ENCODE assay signal across 19 mouse cellular contexts in the genomic region with DNA sequence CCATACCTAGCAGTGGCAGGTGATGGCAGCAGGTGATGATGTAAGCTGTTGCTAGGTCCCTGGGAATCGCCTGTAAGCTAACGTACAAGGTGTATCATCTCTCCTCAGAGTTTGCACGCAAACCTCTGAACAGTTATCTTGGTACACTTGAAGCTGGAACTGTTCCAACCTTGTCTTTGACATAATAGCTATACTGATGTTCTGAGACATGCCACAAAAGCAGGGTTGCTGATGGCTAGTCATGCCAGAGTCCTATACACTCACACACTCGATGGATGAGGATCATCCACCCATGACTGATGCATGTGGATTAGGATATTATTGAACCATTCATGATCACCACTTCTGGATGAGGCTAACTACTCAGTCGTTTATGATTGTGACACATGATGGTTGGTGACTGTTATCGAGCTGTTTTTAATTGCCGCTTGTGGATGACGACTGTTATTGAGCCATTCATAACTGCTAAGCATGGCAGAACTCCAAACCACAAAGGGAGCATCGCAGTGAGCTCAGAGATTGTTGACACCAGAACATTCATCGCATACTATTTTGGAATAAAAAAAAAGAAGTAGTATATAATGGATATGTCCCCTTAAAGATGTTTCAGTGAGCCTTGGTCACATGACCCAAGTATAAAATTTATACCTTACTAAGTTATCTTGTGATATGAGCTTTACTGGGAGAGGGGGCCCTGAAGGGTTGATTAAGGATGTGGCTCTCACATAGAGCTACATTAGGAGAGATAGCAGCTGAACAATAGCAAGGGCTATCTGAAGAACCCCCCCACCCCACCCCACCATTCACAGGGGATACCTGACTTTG.
DNase-seq lines count a peak whose midpoint lies in the region; TF ChIP-seq lines count a peak whose summit lies in the region.
"Had no signal": no experiment of that assay in that cellular context is flagged by ENCODE, and none has a peak within 500 bp of the region (broad histone marks: within the 10 kb centered on the region; RNA-seq: fewer than 3 reads in every experiment).

No protein-coding gene starts in this region.

- no peaks in the 10 kb centered on the region for H3K79me2 ChIP-seq in macrophage (ENCODE audit: inconsistent target)

- 0 out of 2 replicates have a peak overlapping the region, but pooled peaks have one; percentile 42 for H3K27ac ChIP-seq in macrophage
- no peak overlapping the region for H3K27ac ChIP-seq in left cerebral cortex, adult 2 months
- H3K27ac ChIP-seq: heart, embryonic 10.5 days; hindbrain, embryonic 12.5 days; liver, embryonic 15.5 days; midbrain, embryonic 12.5 days; neural tube, embryonic 13.5 days had no signal

- no peak for TF ChIP-seq CTCF in left cerebral cortex, adult 2 months (IDR thresholded peaks at IDR 0.05)

- intact Hi-C loops in heart, postnatal 36 days (cut with DNase I): no loop called here
- intact Hi-C loops in left cerebral cortex, adult 2 months (cut with DNase I): no loop called here

- no peak overlapping the region for H3K4me3 ChIP-seq in macrophage (ENCODE audit: inconsistent target)
- no peak overlapping the region for H3K4me3 ChIP-seq in left cerebral cortex, adult 2 months
- H3K4me3 ChIP-seq: heart, embryonic 10.5 days; hindbrain, embryonic 12.5 days; liver, embryonic 15.5 days; midbrain, embryonic 12.5 days; neural tube, embryonic 13.5 days had no signal

- WGBS in macrophage (ENCODE audit: missing documents): 50% methylated on average over 10 of the region's 10 CpGs

- peak; percentile 21 for DNase-seq in heart, adult 8-10 months (ENCODE audit: low spot score)
- DNase-seq in heart, postnatal 36 days: no peak
- peak; percentile 75 for DNase-seq in 3T3-L1 (ENCODE audit: low read depth, low spot score)
- peak; percentile 89 for DNase-seq in Muller cell, postnatal 12 days (ENCODE audit: inconsistent ontology term)
- DNase-seq in spleen, postnatal 10 days (ENCODE audit: low spot score in 2 of 2): no peak
- DNase-seq in left cerebral cortex, adult 2 months (ENCODE audit: extremely low spot score in 1 of 2, low spot score in 2 of 2): no peak
- DNase-seq: adrenal gland, postnatal 25 days; cerebellum, adult 11-12 months; cerebellum, postnatal 14 days; kidney, adult 18-20 months; lung, postnatal 10 days; right cerebral cortex, postnatal 14 days; spleen, adult 18-20 months had no signal

- no peaks in the 10 kb centered on the region for H3K36me3 ChIP-seq in macrophage (ENCODE audit: inconsistent target)
- H3K36me3 ChIP-seq: heart, embryonic 10.5 days; hindbrain, embryonic 12.5 days; liver, embryonic 15.5 days; midbrain, embryonic 12.5 days; neural tube, embryonic 13.5 days had no signal

Comparison
In these comparisons a context has a peak if more than half of its experiments do, and no peak if none do; other contexts are left out.
1. DNase-seq: peak in heart, adult 8-10 months (single experiment), 3T3-L1 (single experiment) and Muller cell, postnatal 12 days (single experiment); none in heart, postnatal 36 days (0 of 2), spleen, postnatal 10 days (0 of 2) and left cerebral cortex, adult 2 months (0 of 2).